Mouse (Mus musculus) MEL-GATA-1-ER (cell line): ENCODE results near the gene Gm7073.
A peak's percentile ranks its signal among the peaks of the same experiment; 100 is the strongest.

Experiments
- DNase-seq: peaks from one replicate; pipeline ENCODE4 v3.0.0-alpha.2; 2012; ENCODE audit warnings: low read depth; ENCODE audit errors: extremely low read depth

The Gm7073 gene

DNA sequence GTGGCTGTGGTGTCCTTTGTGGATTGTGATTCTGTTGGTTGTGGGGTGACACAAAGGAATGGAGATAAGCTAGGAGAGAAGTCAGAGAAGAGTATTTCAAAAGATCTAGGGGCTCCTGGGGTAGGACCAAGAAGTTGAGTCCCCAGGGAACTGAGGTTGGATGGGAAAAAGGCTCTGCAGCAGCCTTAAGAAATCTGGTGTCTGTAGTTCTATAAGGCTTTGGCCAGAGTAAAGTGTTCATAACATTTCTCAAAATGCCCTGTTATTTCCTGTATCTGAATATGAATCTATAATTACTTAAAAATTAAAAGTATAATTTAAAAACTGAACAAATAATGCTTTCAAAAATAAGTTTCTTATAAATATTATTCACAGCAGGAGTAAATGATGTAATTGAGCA, at the start of gene Gm7073:
Gene Gm7073, minus strand, starts transcription at position 101 of the 400 bp plus-strand sequence.
- no peak for DNase-seq

DNA sequence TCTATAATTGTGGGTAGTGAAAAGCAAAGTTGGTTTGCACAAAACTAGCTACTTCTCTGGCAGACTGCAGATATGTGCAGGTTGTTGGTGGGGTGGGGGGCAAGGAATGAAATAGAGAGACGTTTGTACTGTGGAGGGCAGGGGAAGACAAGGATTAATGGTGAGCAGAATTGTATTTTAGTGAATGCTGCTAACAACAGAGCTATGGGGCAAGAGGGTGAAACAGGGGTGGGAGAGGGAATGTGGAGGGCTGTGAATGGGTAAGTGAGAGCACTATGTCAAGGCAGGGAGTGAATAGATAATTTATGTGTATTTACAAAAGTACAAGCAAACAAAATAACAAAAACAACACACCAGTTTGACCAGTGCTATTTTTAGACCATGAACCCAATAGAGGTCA, 31.5 kb upstream of the Gm7073 start:
- DNase-seq = no peak

DNA sequence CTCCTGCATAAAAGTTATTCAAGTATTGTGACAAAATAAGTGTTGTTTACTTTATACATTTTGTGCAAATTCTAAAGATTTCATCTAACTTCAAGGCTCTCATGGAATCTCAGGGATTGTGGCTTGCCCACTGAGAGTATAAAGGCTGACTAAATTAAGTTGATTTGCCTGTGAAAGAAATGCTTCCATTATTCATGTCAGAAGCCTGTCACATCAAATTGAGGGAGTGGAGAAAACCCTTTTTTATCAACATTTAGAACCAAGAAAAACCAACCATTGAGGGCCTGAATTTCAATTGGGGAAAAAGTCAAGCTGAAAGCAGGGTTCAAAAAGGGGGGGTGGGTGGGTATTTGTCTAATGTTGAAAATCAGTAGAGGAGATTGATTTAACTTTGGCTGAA, 30.0 kb upstream of the Gm7073 start:
- no peak for DNase-seq

DNA sequence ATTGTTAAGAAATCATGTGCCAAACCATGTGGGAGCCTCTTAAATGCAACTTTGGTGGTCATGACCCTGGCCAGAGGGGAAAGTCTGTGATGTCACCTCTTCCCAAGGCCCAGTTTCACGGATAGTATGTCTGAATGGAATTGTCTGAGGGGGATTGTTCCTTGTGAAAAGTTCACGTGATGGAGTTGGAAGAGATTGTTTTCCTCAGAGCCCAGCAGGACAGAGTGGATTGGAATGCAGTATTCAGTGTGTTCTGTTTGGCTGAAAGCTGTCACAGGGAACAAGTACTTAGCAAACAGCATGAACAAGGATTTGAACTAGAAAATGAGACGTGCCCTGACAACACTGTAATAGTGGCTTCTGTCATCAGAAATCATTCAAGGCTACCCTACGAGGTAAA, 16.2 kb upstream of the Gm7073 start:
- DNase-seq = no peak

DNA sequence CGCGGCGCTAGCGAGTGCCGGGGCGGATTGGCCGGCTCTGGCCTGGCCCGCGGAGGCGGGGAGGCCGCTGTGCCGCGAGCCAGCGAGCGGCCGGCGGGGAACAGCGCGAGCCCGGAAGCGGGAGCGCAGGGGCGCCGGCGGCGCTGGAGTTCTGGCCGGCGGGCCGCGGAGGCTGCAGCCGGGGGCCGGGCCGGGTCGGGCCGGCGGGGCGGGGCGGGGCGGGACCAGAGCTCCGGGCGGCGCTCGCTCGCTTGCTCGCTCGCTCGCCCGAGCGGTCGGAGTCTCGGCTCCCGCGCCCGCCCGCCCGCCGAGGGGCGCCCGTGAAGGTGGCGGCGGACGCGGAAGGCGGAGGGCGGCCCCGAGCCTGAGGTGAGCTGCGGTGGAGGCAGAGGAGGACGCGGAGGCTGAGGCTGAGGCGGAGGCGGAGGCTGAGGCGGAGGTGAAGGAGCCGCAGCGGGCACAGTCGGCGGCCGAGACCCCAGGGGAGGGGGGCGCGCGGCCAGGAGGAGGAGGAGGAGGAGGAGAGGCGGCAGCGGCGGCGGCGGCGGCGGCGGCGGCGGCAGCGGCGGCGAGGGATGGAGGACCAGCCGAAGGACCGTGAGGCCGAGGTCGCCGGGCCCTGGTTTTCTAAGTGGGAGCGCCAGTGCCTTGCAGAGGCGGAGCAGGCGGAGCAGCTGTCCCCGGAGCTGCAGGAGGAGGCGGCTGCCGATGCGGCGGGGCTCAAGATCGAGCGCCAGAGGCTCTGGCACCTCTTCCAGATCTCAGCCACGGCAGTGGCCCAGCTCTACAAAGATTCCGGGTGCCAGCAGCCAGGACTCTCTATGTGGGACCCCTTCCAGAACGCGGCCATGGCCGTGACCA, 8.6 kb upstream of the Gm7073 start:
- DNase-seq = no peak

DNA sequence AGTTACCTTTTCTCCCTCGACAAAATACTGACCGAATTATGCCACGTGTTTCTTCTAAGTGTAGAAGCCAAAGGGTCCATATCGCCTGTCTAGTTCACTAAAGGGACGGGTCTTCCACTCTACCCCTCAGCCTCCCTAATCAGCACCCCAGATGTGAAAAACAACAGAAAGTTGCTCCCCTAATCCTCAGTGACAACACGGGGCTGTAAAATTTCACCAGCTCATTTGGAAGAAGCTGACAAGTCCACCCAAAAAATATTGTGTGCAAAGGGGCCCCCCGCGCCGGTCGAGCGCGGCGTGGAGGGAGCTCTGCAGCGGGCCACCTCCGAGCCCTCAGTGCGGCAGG, 8.0 kb upstream of the Gm7073 start:
- DNase-seq = no peak

DNA sequence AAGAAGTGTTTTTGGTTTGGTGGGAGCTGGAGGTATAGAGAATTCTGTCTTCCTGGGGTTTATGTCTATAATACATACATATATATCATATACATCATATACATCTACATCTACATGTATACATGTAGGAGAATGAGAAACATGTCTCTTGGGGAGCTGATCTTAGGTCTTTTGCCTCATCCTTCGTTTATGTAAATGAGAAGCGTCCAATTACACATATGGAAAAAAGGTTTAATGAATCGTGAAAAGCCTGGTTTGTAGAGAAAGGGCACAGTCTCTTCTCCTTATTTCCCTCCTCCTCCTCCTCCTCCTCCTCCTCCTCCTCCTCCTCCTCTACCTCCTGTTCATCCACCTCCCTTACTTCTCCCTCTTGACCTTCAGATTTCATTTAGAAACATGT, 6.9 kb upstream of the Gm7073 start:
- no peak for DNase-seq

DNA sequence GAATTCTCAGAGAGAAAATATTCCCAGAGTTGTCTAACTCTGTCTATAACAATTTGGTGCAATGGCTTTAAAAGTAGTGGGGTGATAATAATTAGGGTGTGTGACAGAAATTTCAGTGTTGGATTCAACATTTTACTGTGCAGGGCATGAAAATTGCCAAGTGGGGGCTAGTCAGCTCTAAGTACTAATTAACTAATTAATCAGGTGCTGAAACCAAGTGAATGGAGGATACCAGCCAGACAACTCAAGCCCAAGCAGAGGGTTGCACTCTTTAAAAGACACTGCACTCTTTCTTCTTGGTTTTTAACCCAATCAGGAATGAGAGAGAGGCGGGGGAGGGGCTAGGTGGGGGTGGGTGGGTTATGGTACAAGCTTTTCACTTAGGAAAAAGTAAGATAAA, 6.4 kb upstream of the Gm7073 start:
- DNase-seq = no peak

DNA sequence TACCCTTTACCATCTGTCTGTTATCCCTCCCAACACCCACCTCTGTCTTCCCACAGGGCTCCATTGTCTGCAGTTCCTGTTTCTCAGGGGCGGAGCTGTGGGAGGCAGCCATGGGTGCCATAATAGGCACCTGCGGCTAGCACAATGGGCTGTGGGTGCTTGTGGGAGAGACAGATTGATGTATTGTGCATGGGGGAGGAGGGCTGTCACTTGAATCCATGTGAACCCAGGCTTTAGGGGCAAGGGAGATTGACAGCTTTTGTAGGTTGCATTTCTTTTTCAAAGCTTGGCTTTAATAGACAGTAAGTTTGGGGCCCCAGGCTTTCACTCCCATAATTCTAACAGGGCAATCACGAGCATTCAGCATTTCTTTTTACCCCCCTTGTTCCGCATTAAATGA, 5.0 kb upstream of the Gm7073 start:
- DNase-seq = no peak

DNA sequence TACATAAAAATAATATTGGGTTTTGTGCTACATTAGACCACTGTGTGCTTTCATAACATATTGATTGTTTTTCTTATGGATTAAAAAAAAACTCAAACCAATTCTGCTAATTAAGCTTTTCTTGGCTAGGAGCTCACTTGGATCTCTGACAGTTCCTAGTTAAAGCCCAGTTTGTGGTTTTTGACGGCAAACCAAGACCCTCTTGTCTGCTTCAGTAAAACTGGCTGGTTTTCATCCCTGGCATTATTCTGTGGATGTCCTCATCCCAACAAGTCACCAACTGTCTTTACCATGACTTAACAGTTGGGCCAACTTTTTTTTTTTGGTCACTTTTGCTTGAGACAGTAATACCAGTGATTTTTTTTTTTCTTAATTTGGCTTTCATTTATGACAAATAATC, 3.9 kb upstream of the Gm7073 start:
- no peak for DNase-seq

DNA sequence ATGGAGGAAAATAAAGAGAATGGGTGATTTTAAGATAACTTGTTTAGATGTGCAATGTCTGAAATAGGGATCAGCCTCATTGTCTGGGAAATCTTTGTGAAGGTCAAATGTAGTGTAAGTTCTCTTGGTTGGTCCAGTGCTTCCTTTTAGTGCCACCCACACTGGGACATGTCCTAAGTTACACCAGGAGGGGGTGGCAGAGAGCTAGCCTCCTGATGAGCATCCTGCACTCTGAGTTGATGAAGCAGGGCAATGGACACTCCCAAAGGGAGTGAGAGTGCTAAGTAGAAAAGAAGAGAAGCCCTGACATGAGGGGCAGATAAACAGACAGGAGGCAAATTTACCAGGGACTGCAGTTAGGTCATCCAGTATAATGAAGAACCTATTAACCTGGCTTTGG, 35.1 kb downstream of the Gm7073 start:
- DNase-seq = no peak

DNA sequence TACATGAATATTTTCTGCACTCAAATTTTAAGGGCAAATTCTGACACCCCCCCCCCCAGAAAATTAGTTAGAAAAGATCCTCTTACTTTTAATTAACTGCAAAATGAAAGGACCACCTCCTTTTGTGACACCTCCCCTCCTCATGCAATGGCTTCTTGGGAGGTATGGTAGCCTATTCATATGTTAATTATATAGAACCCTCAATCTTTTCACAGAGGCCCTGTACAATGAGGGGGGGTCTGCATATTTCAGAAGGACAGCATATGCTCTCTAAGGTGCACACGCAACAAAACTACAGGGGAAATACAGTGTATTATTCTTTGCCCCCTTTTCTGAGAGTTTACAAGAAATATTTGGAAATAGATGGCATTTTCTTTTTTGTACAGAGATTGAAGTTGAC, 41.3 kb downstream of the Gm7073 start:
- DNase-seq = no peak

DNA sequence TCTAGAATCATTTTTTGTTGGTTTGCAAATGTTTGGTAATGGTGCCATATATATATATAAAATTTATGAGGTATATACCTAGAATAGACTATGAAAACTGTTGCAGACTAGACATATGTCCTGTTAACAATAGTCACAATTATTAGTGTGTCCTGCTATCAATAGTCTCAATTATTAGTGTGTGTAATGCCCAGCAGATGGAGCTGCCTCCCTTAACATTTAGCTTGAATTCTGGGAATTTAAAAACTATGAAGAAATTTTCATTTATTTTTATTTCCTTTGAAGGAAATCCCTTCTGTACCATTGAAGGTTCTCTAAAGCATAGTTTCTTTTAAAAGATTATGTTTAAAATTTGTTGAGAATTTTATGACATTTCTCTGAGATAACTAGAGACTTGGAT, 43.7 kb downstream of the Gm7073 start:
- no peak for DNase-seq

DNA sequence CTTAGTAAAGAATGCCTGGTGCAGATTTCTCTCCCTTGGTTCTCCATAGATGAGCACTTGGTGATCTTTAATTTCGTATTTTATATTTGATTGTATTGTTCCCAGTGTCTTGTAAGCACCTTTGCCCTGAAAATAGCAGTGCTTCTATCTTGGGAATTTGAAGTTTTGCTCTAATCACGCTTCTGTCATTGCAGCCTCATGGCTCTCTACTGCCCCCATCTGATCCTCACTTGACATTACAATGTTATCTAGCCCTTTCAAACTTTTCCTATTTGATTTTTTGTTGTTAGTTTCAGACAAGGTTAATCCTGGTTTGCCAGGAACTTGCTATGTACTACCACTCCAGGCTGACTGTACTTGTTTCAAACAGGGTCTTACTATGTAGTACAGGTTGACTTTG, 75.3 kb downstream of the Gm7073 start:
- DNase-seq = no peak

DNA sequence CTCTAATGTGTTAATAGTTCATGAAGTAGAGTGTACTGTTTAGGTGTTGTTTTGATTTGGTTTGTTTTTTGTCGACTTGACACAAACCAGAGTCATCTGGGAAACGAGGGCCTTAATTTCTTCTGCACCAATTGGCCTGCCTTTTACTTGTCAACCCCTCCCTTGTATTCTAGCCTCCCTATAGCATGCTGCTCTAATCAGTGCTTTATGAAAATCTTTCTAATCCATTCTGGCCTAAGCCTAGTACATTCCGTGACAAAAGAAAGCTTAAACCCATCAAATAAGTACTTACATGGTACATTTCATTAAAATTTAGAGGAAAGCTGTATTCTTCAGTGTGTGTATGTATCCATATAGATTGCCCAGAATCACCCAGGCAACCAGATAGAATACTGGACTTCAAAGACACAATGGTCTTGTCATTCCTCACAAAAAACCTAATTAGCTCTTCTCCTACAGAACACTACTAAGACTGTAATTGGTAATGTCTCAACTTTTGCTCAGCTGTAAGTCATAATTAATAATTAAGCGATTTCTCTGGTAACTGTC, 124.4 kb downstream of the Gm7073 start:
- DNase-seq = no peak

DNA sequence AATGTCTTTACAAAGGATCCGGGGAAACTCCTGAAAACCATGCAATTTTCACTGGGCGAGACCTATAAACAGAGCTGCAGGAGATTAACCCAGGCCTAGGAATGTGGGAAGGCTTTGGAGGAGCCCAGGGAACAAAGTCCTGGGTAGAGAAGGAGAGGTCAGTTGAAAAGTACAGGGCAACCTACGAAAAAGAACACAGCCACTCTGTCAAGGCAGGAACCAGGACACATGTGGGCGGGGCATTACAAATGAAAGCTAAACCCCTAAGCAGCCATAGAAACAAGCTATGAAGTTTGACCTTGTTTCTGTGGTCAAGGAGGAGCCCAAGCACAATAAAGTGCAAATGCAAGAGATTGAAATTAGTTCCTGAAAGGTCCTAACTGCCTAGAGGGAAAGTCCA, 133.4 kb downstream of the Gm7073 start:
- no peak for DNase-seq

DNA sequence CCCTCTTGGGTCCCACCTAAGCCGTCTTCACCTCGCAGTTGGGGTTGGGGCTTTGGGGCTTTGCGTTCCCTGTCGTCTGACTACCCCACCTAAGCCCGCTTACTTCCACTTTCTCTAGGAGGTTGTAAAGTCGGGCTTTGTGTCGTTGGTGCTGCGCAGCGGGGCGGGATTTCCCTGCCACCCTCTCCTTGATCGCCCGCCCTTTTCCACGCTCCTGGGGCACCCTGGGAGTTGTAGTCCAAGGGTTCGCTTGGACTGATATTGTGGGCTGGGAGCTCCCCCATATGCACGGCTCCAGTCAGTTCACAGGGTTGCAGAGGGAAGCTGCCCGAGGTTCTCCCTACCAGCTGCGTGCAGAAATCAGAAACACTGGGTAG, 134.4 kb downstream of the Gm7073 start:
- DNase-seq = peak; percentile 63

DNA sequence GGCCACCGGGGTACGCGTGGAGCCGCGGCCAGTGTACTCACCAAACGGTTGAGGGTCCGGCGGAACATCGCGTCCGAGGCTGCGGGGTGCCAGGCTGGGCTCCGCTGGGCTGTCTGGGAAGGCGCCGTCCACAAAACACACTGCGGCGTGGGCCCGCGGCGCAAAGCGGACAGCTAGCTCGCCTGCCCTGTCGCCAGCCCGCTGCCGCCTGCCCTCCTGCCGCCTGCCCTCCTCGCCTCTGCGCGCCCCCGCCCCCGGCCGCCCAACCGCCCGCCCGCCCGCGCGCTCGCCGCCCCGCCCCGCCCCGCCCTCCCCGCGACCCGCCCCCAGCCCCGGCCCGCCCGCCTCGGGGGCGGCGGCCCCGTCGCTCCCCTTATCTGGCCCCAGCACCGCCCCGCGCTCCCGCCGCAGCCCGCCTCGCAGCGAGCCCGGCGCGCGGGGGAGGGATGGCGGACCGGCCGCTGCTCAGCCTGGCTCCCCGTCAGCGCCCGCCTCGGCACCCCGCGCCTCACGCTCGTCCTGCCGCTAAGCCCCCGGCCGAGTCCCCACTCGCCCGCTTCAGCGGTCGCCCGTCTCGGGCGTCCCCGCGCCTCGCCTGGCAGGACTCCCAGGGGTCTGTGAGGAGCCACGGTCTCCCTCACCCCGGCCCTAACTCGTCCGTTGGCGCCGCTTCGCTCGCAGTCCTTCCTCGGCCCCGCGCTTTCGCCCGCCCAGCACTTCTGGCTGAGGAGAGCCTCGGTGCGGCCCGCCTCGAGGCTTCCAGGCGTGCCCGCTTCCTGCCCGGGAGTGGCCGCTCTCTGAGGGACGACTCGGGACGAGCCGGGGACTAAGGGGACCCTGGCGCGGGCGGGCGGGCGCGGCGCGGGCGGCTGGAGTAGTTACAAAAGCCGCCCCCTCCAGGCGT, 135.0 kb downstream of the Gm7073 start:
- no peak for DNase-seq

DNA sequence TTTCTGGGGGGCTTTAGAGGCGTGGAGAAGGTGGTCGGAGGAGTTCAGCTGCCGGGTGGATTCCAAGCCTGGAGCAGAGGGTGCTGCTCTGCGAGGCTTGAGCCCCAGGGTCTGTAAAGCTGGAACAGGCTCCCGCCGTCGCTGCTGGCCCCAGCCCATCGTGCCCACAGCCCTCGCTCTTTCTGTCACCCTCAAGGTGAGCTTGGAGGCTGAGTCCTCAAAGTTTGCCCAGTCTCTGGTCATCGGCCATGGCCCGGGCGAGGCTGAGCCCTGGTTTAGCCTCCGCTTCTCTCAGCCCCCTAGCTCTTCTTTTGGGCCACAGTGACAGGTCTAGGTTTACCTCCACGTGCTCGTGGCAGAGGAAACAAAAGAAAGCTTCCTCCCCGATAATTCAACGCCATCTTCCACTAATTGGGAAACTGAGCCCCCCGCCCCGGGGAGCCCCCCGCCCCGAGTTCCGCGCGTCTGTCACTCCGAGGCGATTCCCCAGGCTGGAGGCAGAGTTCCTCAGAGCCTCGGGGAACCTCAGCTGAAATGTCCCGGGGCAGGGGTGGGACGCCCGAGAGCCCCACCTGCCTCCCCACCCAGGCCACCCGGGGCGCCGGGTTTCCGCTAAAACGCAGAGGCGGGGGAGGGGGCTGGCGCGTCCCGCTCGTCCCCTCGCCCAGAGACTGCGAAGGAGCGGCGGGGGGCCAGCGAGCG, 135.8 kb downstream of the Gm7073 start:
- no peak for DNase-seq

DNA sequence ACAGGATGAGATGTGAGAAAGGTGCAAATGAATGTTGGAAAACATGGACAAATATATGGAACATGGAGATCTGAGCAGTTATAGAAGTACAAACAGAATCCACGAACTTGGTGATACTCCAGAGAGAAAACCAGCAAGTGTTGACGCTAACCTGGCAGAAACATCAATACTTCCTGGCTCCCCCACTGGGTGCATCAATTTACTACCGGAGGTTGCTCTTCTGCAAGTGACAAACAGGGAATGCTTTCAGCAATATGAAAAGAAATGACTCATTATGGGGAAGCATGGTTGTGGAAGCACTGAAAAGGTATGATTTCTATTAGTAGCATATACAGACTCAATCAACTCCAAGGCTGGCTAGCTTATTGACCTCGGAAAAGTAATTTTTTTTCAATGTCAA, 144.8 kb downstream of the Gm7073 start:
- DNase-seq = no peak

DNA sequence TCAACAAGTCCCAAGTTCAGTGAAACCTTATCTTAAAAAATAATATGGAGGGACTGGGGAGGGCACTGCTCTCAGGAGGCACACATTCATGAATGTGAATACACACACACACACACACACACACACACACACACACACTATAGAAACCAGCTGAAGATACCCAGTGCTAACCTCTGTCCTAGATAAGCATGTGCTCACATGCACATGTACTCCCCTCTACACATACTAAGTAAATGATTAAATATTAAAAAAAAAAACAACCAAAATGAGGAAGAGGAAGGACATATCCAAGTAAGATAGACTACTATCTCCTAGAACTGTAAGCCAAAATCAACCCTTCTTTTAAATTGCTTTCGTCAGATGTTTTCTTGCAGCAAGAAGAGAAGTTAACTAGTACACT, 152.2 kb downstream of the Gm7073 start:
- DNase-seq = peak; percentile 39
